Mouse (Mus musculus): ENCODE results near the gene Fam216b.

Gene Fam216b

DNA sequence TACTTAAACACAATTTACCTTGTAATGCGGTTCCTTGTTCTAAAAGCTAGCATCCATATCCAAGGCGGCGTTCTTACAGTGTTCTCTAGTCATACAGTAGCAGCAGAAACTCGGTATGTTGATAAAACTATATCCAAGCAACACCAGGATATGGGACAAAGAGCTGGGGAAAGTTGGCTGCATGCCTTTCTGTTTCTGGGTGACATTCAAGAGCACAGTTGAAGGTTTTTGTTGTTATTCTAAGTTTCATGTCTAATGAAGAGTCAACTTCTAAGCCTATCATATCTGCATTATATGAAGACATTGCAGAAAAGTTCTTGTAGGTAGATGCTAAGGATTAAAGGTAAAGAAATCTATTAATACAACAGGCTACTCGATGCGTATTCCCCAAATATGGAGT is at the start of gene Fam216b:
TSS of gene Fam216b (minus strand) at position 101 of the 400 bp plus-strand sequence.
- no peak for DNase-seq (ENCODE audit: low spot score in 2 of 2)

- DNase-seq (ENCODE audit: low spot score in 2 of 2), result no peak
These were observed 43.7 kb upstream of the Fam216b start for GRCm38 (mm10) chr14:78132368-78133052.

GRCm38 (mm10) chr14:78126670-78127069 is 37.9 kb upstream of the Fam216b start:
- no peak for DNase-seq (ENCODE audit: low spot score in 2 of 2)

DNA sequence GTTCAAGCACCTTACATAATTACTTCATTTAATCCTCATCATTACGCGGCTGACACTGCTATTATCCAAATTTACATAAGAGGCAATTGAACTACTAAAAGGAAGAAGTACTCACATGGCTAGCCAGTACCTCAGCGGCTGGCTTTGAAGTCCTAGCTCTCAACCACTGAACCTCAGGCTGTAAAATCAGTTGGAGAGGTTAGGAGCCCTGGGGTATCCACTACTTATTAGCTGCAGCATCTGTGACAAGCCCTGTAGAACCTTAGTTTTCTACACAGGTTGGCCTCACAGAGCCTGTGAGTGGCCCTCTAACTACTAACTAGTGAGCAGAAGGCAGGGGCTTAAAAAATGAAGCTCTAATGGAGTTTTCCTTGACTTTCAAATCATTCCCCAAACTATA is 31.5 kb upstream of the Fam216b start:
- DNase-seq (ENCODE audit: low spot score in 2 of 2), result no peak

GRCm38 (mm10) chr14:78119449-78120200 is 30.8 kb upstream of the Fam216b start:
- no peak for DNase-seq (ENCODE audit: low spot score in 2 of 2)

DNA sequence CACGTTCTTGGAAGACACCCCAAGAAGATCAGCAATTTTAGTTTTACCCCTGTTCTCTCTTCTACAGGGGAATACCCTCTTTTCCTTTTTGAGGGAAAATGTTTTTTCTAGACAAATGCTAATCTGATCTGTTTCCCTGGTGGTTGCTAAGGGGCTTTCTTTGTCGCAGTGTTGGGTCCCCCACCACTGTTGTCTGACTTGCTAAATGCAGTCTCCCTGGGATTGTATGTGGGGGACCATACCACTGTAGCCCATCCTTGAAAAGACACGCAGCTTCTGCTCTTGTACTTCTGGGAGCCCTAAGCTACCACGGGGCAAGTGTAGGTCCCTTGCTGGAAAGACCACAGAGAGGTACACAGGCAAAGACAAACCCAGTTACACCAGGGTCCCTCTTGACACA is 28.9 kb upstream of the Fam216b start:
- no peak for DNase-seq (ENCODE audit: low spot score in 2 of 2)

GRCm38 (mm10) chr14:78117268-78117667 is 28.5 kb upstream of the Fam216b start:
- no peak for DNase-seq (ENCODE audit: low spot score in 2 of 2)

DNA sequence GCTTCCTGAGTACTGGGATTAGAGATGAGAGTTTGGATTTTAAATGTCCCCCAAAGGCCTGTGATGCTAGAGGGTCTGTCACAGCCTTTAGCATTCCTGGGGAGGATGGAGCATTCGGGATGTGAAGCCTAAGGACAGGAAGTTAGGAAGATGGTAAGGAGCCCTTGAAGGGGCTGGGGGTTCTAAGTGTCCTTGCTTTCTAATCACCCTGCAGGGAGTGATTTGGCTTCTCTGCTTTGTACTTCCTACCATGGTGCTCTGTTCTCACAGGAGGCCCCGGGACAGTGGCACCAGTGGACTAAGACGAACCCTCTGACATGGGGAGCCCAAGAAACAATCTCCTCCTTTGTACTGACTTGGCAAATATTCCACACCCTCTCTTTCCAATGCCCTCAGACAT is 23.7 kb upstream of the Fam216b start:
- DNase-seq (ENCODE audit: low spot score in 2 of 2), result no peak

GRCm38 (mm10) chr14:78110871-78111270 is 22.1 kb upstream of the Fam216b start:
- DNase-seq (ENCODE audit: low spot score in 2 of 2), result no peak

- DNase-seq (ENCODE audit: low spot score in 2 of 2), result no peak
These were observed 20.6 kb upstream of the Fam216b start for GRCm38 (mm10) chr14:78109419-78109818.

- DNase-seq (ENCODE audit: low spot score in 2 of 2), result no peak
These were observed 19.6 kb upstream of the Fam216b start for GRCm38 (mm10) chr14:78108388-78108787.

GRCm38 (mm10) chr14:78089591-78089990 is 784 bp upstream of the Fam216b start:
- no peak for DNase-seq (ENCODE audit: low spot score in 2 of 2)

DNA sequence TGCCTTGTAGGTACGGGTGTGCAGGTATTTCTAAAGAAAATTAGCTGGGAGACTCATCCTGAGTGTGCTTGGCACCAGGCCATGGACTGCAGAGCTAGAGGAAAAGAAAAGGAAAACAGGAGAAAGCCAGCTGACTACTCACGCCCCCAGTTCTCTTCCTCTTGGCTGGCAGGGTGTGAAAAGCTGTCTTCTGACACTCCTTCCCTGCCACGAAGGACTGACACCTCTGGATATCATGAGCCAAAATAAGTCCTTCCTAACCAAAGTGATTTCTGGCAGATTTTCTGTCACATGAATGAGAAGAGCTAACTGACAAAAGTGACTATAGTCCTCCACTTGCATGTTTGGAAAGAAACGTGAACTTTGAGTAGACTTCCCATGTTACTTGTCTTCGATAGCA is 5.3 kb downstream of the Fam216b start:
- DNase-seq (ENCODE audit: low spot score in 2 of 2), result no peak

DNA sequence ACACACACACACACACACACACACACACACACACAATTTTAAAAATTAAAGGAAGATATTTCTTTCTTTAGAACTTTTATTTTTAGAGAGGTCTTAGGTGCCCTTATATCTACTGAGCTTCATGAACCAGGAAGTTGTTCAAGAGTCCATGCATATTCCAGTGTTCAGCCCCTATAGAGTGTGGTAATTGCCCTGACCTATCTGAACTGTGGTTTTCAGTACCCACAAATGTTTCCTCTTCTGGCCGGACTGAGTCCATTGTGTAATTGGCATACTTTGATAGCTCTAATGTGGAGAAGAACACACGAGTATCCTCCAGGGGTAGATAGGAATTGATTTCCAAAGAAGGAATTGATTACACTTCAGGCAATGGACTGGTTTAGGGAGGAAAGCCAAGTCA is 11.3 kb downstream of the Fam216b start:
- no peak for DNase-seq (ENCODE audit: low spot score in 2 of 2)

DNA sequence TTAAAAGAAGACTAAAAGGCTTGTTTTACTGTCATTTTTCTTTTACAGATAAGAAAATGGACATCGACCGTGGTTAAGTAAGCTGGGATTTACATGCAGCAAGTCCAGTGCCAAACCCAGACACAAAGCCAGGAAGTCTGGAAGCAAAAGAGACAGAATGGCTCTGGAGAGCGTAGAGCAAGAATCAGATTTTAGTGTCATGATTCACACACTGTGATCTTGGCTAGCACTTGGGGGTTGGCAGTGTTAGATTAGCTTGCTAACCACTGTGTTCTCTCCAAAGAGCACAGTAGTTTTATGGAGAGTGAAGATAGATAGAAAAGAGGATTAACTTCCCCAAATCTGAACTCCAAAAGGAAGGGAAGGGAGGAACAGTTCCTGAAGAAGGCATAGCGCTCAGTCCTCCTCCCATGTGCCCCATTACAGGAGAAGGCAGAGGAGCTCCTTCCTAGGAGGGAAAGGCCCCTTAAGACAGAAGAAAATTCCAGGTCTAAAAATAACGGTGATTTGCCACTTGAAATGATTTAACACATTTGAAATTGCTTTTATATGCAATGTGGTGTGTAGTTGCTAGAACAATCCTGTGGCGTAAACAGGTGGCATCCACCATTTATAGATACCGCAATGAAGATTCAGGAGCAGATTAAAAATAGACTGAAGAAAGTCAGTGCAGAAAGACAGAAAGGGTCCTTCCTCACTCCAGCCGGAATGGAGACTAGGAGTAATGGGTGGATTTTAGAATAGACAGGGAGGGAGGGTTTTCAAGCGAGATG is 22.7 kb downstream of the Fam216b start:
- DNase-seq (ENCODE audit: low spot score in 2 of 2), result no peak

DNA sequence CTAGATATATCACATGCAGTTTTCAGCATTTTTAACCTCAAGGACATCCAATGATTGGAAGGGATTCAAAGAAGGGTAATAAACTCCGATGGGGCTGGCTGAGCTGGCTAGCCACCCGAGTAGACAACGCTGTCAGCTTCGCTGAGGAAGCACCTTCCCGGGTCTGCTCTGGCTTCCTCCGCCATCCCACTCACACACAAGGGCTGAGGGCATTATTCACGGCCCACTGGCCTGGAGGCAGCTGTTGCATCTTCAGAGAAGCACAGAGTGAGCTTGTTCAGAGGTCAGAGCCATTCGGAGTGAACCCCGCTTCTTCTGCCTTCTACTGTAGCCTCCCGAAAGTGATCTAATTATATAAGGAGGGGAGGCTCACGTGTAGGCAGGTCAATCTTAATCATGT is 26.3 kb downstream of the Fam216b start:
- DNase-seq (ENCODE audit: low spot score in 2 of 2), result no peak

GRCm38 (mm10) chr14:78060609-78060951 is 28.2 kb downstream of the Fam216b start:
- no peak for DNase-seq (ENCODE audit: low spot score in 2 of 2)

GRCm38 (mm10) chr14:78059878-78060608 is 28.8 kb downstream of the Fam216b start:
- no peak for DNase-seq (ENCODE audit: low spot score in 2 of 2)

DNA sequence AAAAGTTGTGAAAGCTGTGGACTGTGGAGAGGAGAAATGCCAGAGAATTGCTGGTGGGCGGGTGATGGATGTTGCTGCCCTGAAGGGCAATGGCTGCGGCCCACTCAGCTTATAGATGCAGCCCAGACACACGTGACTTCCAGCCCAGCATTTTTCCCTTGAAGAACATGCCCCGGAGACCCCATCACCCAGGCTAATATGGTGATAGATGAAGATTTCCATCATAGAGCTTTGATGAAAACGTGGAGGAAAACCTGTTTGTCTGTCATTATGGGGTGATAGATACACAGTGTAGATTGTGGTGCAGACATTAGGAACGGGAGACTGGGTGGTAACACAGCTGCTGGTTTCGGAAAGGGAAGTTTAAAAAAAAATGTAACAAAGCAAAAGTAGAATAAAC is 31.4 kb downstream of the Fam216b start:
- no peak for DNase-seq (ENCODE audit: low spot score in 2 of 2)

DNA sequence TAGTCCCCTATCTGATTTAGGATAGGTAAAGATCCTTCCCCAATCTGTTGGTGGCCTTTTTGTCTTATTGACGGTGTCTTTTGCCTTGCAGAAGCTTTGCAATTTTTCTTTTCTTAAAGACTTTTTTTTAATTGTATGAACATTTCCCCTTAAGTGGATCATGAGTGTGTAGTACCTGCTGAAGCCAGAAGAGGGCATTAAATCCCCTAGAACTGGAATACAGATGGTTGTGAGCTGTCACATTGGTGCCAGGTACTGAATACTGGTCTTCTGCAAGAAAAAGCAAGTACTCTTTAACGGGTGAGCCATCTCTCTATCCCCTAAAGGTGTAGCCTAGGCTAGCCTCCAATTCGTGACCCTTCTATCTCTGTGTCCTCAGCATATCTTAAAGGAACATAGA is 32.4 kb downstream of the Fam216b start:
- no peak for DNase-seq (ENCODE audit: low spot score in 2 of 2)

GRCm38 (mm10) chr14:78048674-78049073 is 40.1 kb downstream of the Fam216b start:
- DNase-seq (ENCODE audit: low spot score in 2 of 2), result no peak

- DNase-seq (ENCODE audit: low spot score in 2 of 2), result no peak
These were observed 40.5 kb downstream of the Fam216b start for GRCm38 (mm10) chr14:78048258-78048657.

All from frontal cortex, postnatal 14 days (tissue).